Mouse (Mus musculus) kidney, adult 2 months (tissue): ENCODE results near the gene Rest.

ENCODE experiments used
- CTCF ChIP-seq: fragments of 200-500 bp; conservative IDR thresholded peaks from 2 replicates; pipeline ENCODE4 v1.5.1; 2011; ENCODE audit warnings: low read depth, mild to moderate bottlenecking, control low read depth, low read length, moderate library complexity, mixed read lengths; ENCODE audit not compliant: insufficient read depth, insufficient read length
- POLR2A ChIP-seq: fragments of 200-500 bp; IDR thresholded peaks from one replicate; pipeline ENCODE4 v1.6.1; 2011; ENCODE audit warnings: low read depth, low read length, control low read depth

- TF ChIP-seq CTCF, result no peak
- no peak for TF ChIP-seq POLR2A
Measured at GRCm38 (mm10) chr5:77292803-77293522, 27.7 kb downstream of the Rest start.
